Mouse (Mus musculus) common myeloid progenitor, adult 5-6 weeks (primary cell): ENCODE data around the gene Lrfn1. TPM values are rescaled to one million over a fixed set of nuclear protein-coding genes. Genes with fewer than 3 reads are reported as not detected.

Experiments used
- ATAC-seq: replicated peaks from 2 replicates; pipeline ENCODE4 v1.8.0; 2016; ENCODE audit warnings: low read depth, mild to moderate bottlenecking, moderate TSS enrichment, inconsistent platforms; ENCODE audit not compliant: poor library complexity, severe bottlenecking
- total RNA-seq: library from RNA; stranded (forward); fragments of 200-1000, 187-1606 nt; gene quantifications from 2 replicates; pipeline ENCODE4 v1.2.3, GENCODE M21; 2017

Gene Lrfn1
- 2.1 and 2.9 TPM in 2 replicates for total RNA-seq

GRCm38 (mm10) chr7:28451531-28452360 lies at the start of gene Lrfn1:
TSS of gene Lrfn1 (plus strand) at chr7:28451980.
- peak; percentile 9; the same call in 1 of the 2 replicates for ATAC-seq

GRCm38 (mm10) chr7:28410841-28411475 lies 40.8 kb upstream of the Lrfn1 start:
- no peak for ATAC-seq

GRCm38 (mm10) chr7:28412826-28413225 lies 39.0 kb upstream of the Lrfn1 start:
- ATAC-seq, result no peak

GRCm38 (mm10) chr7:28417368-28417767 lies 34.4 kb upstream of the Lrfn1 start:
- no peak for ATAC-seq

- ATAC-seq, result no peak
These were observed 33.6 kb upstream of the Lrfn1 start for GRCm38 (mm10) chr7:28418096-28418670.

GRCm38 (mm10) chr7:28419416-28419815 lies 32.4 kb upstream of the Lrfn1 start:
- no peak for ATAC-seq

- no peak for ATAC-seq
These were observed 28.8 kb upstream of the Lrfn1 start for GRCm38 (mm10) chr7:28423018-28423417.

GRCm38 (mm10) chr7:28427738-28428137 lies 24.0 kb upstream of the Lrfn1 start:
- ATAC-seq, result no peak

- 0 out of 2 replicates have a peak, but pooled peaks have one; percentile 26 for ATAC-seq
These were observed 21.3 kb upstream of the Lrfn1 start for GRCm38 (mm10) chr7:28430512-28430911.

- no peak for ATAC-seq
These were observed 19.5 kb upstream of the Lrfn1 start for GRCm38 (mm10) chr7:28432252-28432651.

- no peak for ATAC-seq
These were observed 16.0 kb upstream of the Lrfn1 start for GRCm38 (mm10) chr7:28435660-28436259.

GRCm38 (mm10) chr7:28436271-28436904 lies 15.4 kb upstream of the Lrfn1 start:
- ATAC-seq, result peak; percentile 86

GRCm38 (mm10) chr7:28436932-28437570 lies 14.7 kb upstream of the Lrfn1 start, which contains the start of gene Gmfg:
TSS of gene Gmfg (plus strand) at chr7:28437447.
- peak; percentile 62 for ATAC-seq

- ATAC-seq, result no peak
These were observed 13.8 kb upstream of the Lrfn1 start for GRCm38 (mm10) chr7:28437964-28438363.

GRCm38 (mm10) chr7:28438771-28439170 lies 13.0 kb upstream of the Lrfn1 start:
- ATAC-seq, result no peak

- peak; percentile 51 for ATAC-seq
These were observed 11.0 kb upstream of the Lrfn1 start for GRCm38 (mm10) chr7:28440739-28441138.

- ATAC-seq, result no peak
These were observed 9.8 kb upstream of the Lrfn1 start for GRCm38 (mm10) chr7:28441776-28442485.

- ATAC-seq, result peak; percentile 80
These were observed 9.1 kb upstream of the Lrfn1 start for GRCm38 (mm10) chr7:28442688-28443087.
